Mouse (Mus musculus) embryonic facial prominence, embryonic 14.5 days (tissue): ENCODE measurements around the gene Herc4. TPM values are rescaled to one million over a fixed set of nuclear protein-coding genes. Genes with fewer than 3 reads are reported as not detected.
"Not testable (repeated sequence)": the region's sequence is repeated elsewhere in the genome, so short reads cannot be mapped to it uniquely, and the experiment has no call there.

ENCODE experiments used
- ATAC-seq: fragments of 200-750 bp; cut with Nextera tagmentation; 2 replicates; pipeline ENCODE4 v1.8.0; 2017; ENCODE audit warnings: low read depth, moderate number of reproducible peaks, moderate TSS enrichment
- DNase-seq: peaks from one replicate; pipeline ENCODE4 v3.0.0-alpha.2; 2015; ENCODE audit warnings: low spot score
- H3K27ac ChIP-seq: fragments of 300-500 bp; sonication (generic); replicated peaks from 2 replicates; pipeline ENCODE4 v1.5.1; 2014; ENCODE audit warnings: low read depth, mild to moderate bottlenecking, low read length, moderate library complexity
- H3K27me3 ChIP-seq: fragments of 300-500 bp; sonication (generic); replicated peaks from 2 replicates; pipeline ENCODE4 v1.6.1; 2014; ENCODE audit warnings: low read length; ENCODE audit not compliant: control insufficient read depth, insufficient read depth
- H3K36me3 ChIP-seq: fragments of 300-500 bp; sonication (generic); 2 replicates; pipeline ENCODE4 v1.6.1; 2014; ENCODE audit warnings: low read length, mixed read lengths; ENCODE audit not compliant: control insufficient read depth, insufficient read depth
- H3K4me1 ChIP-seq: fragments of 300-500 bp; sonication (generic); 2 replicates; pipeline ENCODE4 v1.6.1; 2014; ENCODE audit warnings: antibody characterized with exemption, low read length; ENCODE audit not compliant: control insufficient read depth, insufficient read depth
- H3K4me2 ChIP-seq: fragments of 300-500 bp; sonication (generic); 2 replicates; pipeline ENCODE4 v1.6.1; 2014; ENCODE audit warnings: low read depth, mild to moderate bottlenecking, low read length, moderate library complexity, mixed read lengths
- H3K4me3 ChIP-seq: fragments of 300-500 bp; sonication (generic); 2 replicates; pipeline ENCODE4 v1.5.1; 2014; ENCODE audit warnings: low read depth, mild to moderate bottlenecking, low read length
- H3K9ac ChIP-seq: fragments of 300-500 bp; sonication (generic); 2 replicates; pipeline ENCODE4 v1.6.1; 2014; ENCODE audit warnings: low read depth, mild to moderate bottlenecking, low read length, moderate library complexity, mixed read lengths
- H3K9me3 ChIP-seq: fragments of 300-500 bp; sonication (generic); 2 replicates; pipeline ENCODE4 v1.6.1; 2016; ENCODE audit warnings: low read length; ENCODE audit not compliant: control insufficient read depth
- WGBS: fragments of 180-500 bp; shearing (Covaris S2); extraction: QIAGEN DNeasy Blood & Tissue Kit; methylation state at CpG from one replicate; pipeline ENCODE4 v1.1.7; 2014; 5-methylcytosine and 5-hydroxymethylcytosine counted together
- polyA plus RNA-seq: library from polyadenylated mRNA; unstranded; fragments of >200 nt; fragmentation: Nextera tagmentation; extraction: Ambion mirVana; gene quantifications from 2 replicates; pipeline ENCODE4 v1.2.1, GENCODE M21; 2014

The Herc4 gene
- polyA plus RNA-seq, 1 experiment from 2014 or later: 38.6 TPM

DNA sequence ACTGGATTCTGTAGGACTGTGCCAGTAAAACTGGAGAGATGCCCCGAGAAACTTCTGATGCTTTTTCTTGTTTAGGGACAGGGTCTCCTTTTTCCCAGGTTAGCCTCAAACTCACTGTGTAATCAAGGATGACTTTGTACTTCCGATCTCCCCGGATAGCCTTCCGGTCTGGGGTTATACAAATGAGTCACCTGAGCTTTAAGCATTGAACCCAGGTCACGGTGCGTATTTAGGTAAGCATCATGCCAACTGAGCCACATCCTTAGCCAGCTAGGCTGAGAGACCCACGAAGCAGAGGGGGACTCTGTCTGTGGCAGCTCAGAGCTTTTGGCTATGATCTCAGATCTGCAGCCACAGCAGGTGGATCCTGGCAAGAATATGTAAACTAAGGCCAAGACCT is 107.1 kb downstream of the Herc4 start:
- ATAC-seq (no peak), DNase-seq (no peak)
- no peak overlapping the region for H3K4me2 ChIP-seq
- H3K4me1 ChIP-seq: no peaks in the 10 kb centered on the region
- H3K36me3 ChIP-seq: no peaks in the 10 kb centered on the region
- no peaks in the 10 kb centered on the region for H3K27me3 ChIP-seq
- no peak overlapping the region for H3K9ac ChIP-seq
- no peak overlapping the region for H3K27ac ChIP-seq
- 86% methylated on average over 7 of the region's 7 CpGs for WGBS
- no peak overlapping the region for H3K4me3 ChIP-seq
- no peaks in the 10 kb centered on the region for H3K9me3 ChIP-seq

GRCm38 (mm10) chr10:63351099-63351498 is 107.5 kb downstream of the Herc4 start:
- not testable (repeated sequence) for H3K9ac ChIP-seq, H3K27me3 ChIP-seq, H3K4me2 ChIP-seq, ATAC-seq, H3K36me3 ChIP-seq, DNase-seq, H3K4me3 ChIP-seq, H3K9me3 ChIP-seq, H3K4me1 ChIP-seq, H3K27ac ChIP-seq
- 84% methylated on average over 7 of the region's 7 CpGs for WGBS

- Histone ChIP-seq H3K9me3 (no peaks in the 10 kb centered on the region), H3K36me3 (no peaks in the 10 kb centered on the region), H3K27ac (no peak overlapping the region), H3K4me2 (no peak overlapping the region), H3K27me3 (no peaks in the 10 kb centered on the region), H3K9ac (no peak overlapping the region), H3K4me3 (no peak overlapping the region), H3K4me1 (no peaks in the 10 kb centered on the region)
- DNase-seq (no peak), ATAC-seq (no peak)
- WGBS: 85% methylated on average over 5 of the region's 5 CpGs
Observed at GRCm38 (mm10) chr10:63352111-63352510, 108.5 kb downstream of the Herc4 start.

GRCm38 (mm10) chr10:63360502-63360901 is 116.9 kb downstream of the Herc4 start:
- Histone ChIP-seq H3K9ac (no peak overlapping the region), H3K36me3 (no peaks in the 10 kb centered on the region), H3K9me3 (no peaks in the 10 kb centered on the region), H3K4me1 (no peaks in the 10 kb centered on the region), H3K4me3 (no peak overlapping the region), H3K27ac (no peak overlapping the region), H3K27me3 (no peaks in the 10 kb centered on the region), H3K4me2 (no peak overlapping the region)
- no peak for DNase-seq
- 42% methylated on average over 1 of the region's 1 CpGs for WGBS
- no peak for ATAC-seq

DNA sequence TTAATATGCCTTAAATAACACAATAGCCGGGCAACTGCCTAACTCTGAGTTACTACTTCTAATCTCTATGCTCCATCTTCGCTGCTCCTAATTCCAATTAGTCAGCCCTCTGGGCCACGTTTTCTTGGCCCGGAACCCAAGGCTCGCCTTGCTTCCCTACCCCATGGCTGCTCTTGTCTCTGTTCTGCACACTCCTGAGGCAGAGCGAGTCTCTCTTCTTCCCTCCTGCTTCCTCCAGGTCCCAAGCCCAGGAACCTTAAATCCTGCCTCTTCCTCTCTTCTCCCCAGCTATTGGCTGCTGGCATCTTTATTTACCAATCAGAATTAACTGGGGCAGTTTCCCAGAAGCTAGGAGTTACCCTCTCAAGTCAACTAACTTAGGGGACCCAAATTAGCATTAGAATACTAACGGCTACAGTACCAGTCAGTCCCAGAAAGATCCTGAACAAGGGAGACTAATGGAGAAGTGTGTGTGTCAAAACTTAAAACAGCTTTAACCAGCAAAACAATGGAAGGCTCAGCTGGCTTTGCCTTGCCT is 122.4 kb downstream of the Herc4 start:
- peak overlapping the region; percentile 29; the same call in 1 of the 2 replicates for H3K4me2 ChIP-seq
- no peaks in the 10 kb centered on the region for H3K9me3 ChIP-seq
- WGBS: 47% methylated on average over 7 of the region's 7 CpGs
- DNase-seq (no peak), ATAC-seq (no peak)
- no peaks in the 10 kb centered on the region for H3K27me3 ChIP-seq
- H3K4me1 ChIP-seq: no peaks in the 10 kb centered on the region
- peak overlapping the region; percentile 6; the same call in 1 of the 2 replicates for H3K4me3 ChIP-seq
- H3K27ac ChIP-seq: no peak overlapping the region
- H3K36me3 ChIP-seq: no peaks in the 10 kb centered on the region
- no peak overlapping the region for H3K9ac ChIP-seq

DNA sequence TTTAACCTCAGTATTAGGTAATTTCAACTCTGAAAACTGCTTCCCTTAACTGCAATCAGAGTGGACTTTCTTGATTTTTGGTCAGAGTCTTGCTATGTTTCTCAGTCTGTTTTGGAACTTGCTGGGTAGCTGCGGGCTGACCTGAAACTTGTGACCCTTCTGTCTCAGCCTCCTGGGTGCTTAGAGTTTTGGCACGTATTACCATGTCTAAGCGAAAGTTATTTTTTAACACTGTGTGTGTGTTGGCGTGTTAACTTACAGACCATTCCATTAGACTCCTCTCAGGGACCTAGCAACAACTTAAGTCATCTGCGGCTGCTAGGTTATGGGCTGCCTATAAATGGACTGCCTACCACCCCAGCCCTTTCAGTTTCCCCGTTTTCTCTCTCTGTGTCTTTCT is 123.8 kb downstream of the Herc4 start:
- no peaks in the 10 kb centered on the region for H3K4me1 ChIP-seq
- no peak overlapping the region for H3K4me2 ChIP-seq
- H3K9ac ChIP-seq: no peak overlapping the region
- WGBS: 75% methylated on average over 6 of the region's 6 CpGs
- DNase-seq (no peak), ATAC-seq (no peak)
- no peak overlapping the region for H3K27ac ChIP-seq
- H3K27me3 ChIP-seq: no peaks in the 10 kb centered on the region
- no peak overlapping the region for H3K4me3 ChIP-seq
- no peaks in the 10 kb centered on the region for H3K36me3 ChIP-seq
- no peaks in the 10 kb centered on the region for H3K9me3 ChIP-seq

Other genes with a start within 250 kb of the Herc4 start
- 51.8 and 56.4 TPM in 2 replicates for gene Hnrnph3, start 219.6 kb upstream of the Herc4 start, polyA plus RNA-seq
- gene Pbld2, start 219.5 kb upstream of the Herc4 start, polyA plus RNA-seq: 1.1 and 1.5 TPM in 2 replicates
- gene Pbld1, start 183.6 kb upstream of the Herc4 start, polyA plus RNA-seq: 0.56 and 0.58 TPM in 2 replicates
- 1.1 TPM in 1 of 2 replicates, not detected in the other for gene Atoh7, start 144.2 kb upstream of the Herc4 start, polyA plus RNA-seq
- gene Mypn, start 39.9 kb upstream of the Herc4 start, polyA plus RNA-seq: 8.2 and 11.2 TPM in 2 replicates
- 6.8 and 7.5 TPM in 2 replicates for gene Sirt1, start 137.9 kb downstream of the Herc4 start, polyA plus RNA-seq
- 8.3 and 10.1 TPM in 2 replicates for gene Dnajc12, start 138.6 kb downstream of the Herc4 start, polyA plus RNA-seq
- not detected in 2 replicates for gene Gm7075, start 178.0 kb downstream of the Herc4 start, polyA plus RNA-seq
- gene Ctnna3, start 186.3 kb downstream of the Herc4 start, polyA plus RNA-seq: 1.6 and 1.8 TPM in 2 replicates